Mouse (Mus musculus) 3134 (cell line): ENCODE data around the gene Adgrd1.
"Not testable (repeated sequence)": the region's sequence is repeated elsewhere in the genome, so short reads cannot be mapped to it uniquely, and the experiment has no call there.

Experiments used
- DNase-seq: peaks from one replicate; pipeline ENCODE4 v3.0.0-alpha.2; 2011; ENCODE audit warnings: low spot score; ENCODE audit not compliant: insufficient read length; ENCODE audit errors: extremely low read depth

Adgrd1 gene

DNA sequence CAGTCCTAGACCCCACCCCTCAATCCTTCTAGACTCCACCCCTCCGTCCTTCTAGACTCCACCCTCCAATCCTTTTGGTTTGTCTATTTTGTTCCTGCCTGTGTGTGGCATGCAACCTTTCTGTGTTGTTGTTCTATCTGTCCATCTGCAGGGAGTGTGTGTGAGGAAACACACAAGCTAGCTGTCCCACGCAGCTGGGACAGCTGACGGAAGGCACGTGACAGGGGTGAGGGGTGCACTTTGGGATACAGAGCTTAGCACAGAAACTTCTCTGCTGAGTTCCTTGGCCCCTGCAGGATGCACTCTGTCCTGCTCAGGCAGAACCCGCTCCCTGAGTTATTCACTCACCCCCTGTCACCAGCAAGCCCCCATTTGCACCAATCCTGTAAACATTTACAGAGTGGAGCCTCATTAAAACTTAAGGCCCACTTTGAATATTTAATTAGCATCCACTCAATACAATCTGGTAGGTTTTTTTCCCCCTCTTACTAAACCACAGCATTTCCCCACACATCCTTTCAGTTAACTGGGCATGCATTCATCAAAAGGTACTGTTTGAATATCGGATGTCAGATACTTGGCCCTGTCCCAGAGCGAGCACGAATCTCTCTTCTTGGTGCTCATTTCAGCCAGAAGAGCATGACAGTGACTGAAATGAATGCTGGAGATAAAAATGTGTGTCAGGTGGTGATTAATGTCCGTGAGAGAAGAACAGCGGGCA lies 4.0 kb upstream of the Adgrd1 start:
- no peak for DNase-seq

- no peak for DNase-seq
Observed at GRCm38 (mm10) chr5:129093158-129093557, 3.4 kb upstream of the Adgrd1 start.

DNA sequence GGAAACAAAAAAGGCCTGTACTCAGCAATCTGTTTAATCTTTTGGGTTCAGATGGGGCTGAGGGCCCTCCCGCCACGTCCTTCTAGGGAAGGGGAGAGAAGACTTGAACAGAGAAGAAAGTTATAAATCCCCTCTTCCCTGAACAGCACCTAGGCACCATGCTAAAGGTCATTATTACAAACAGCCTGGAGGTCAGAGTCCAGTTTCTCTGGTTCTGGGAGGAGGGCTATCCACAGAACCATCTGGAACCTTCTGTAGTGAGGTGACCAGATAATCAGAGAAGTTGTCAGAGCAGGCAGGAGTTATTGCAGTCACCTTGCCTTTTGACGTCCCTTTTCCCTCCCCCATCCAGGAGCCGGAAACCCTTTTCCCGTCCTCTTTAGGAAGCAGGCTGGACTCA lies 2.3 kb upstream of the Adgrd1 start:
- no peak for DNase-seq

GRCm38 (mm10) chr5:129104043-129104442 lies 7.5 kb downstream of the Adgrd1 start:
- DNase-seq, result no peak

GRCm38 (mm10) chr5:129111729-129112128 lies 15.2 kb downstream of the Adgrd1 start:
- no peak for DNase-seq

GRCm38 (mm10) chr5:129113741-129114476 lies 17.4 kb downstream of the Adgrd1 start:
- no peak for DNase-seq

DNA sequence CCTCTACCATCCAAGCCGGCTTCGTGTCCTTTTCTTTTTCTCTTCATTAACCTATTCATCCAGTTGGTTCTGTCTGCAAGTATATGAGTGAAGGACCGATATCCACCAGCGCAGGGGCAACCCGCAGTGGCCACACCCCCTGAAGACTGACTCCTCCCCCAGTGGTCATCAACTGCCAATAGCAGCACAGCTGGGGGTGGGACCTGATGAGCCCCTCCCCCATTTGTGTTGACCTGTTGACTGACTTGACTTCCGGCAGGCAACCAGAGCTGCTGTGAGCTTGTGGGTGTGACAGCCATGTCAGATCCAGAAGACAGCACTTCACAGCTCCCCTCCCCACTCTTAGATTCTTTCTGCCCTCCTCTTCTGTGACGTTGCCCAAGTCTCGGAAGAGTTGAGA lies 19.7 kb downstream of the Adgrd1 start:
- no peak for DNase-seq

DNA sequence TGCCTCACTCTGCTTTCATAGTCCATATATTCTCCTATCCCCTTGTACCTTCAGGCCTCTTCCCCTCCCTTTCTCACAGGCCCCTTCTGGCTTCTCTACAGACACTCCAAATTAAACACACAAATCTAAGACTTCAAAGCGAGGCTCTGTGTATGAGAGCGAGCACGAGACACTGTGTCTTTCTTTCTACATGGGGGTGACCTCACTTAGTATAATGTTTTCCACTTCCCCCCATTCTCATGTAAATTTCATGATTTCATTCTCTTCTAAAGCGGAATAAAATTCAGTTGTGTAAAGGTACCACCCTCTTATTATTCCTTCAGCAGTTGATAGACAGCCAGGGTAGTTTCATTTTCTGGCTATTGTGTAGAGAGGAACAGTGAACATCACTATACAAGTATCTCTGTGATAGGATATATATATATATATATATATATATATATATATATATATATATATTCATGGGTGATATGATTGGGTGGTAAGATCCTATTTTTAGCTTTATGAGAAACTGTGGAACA lies 21.1 kb downstream of the Adgrd1 start:
- no peak for DNase-seq

DNA sequence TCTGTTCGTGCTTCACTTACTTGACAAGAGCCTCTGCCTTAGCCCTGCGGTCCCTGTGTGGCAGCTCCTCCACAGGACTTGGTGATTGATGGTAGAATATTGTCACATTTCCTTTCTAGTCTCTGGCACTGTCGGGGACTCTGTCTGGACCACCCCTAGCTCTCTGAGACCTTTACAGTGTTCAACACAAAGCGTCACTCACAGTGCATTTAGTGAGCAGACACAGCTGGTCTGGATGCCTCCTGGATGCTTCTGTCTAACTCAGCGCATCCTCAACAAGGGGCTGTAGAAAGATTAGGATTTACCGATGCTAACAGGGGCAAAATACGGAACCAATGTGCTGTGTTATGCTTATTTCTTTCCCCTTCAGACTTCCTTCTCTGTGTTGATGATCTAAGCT lies 22.0 kb downstream of the Adgrd1 start:
- DNase-seq, result no peak

DNA sequence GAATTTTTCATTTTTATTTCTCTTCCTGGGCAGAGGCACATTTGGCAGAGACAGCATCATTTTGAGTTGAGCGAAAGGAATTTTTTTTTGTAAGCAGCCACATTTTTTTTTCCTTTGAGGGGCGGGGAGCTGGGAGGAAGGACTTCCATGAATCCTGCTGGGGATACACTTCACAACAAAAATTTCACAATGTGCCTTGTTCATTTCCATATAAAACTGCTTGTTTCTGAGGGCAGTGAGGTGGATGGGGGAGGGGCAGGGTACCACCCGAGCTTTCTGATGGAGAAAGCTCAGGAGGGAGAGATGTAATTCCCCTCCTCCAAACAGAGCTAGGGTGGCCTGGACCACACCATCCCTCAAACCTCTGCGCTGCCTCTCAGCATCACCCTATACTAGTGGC lies 22.6 kb downstream of the Adgrd1 start:
- DNase-seq, result no peak

- no peak for DNase-seq
Observed at GRCm38 (mm10) chr5:129121654-129122285, 25.2 kb downstream of the Adgrd1 start.

GRCm38 (mm10) chr5:129122491-129122890 lies 25.9 kb downstream of the Adgrd1 start:
- DNase-seq, result no peak

DNA sequence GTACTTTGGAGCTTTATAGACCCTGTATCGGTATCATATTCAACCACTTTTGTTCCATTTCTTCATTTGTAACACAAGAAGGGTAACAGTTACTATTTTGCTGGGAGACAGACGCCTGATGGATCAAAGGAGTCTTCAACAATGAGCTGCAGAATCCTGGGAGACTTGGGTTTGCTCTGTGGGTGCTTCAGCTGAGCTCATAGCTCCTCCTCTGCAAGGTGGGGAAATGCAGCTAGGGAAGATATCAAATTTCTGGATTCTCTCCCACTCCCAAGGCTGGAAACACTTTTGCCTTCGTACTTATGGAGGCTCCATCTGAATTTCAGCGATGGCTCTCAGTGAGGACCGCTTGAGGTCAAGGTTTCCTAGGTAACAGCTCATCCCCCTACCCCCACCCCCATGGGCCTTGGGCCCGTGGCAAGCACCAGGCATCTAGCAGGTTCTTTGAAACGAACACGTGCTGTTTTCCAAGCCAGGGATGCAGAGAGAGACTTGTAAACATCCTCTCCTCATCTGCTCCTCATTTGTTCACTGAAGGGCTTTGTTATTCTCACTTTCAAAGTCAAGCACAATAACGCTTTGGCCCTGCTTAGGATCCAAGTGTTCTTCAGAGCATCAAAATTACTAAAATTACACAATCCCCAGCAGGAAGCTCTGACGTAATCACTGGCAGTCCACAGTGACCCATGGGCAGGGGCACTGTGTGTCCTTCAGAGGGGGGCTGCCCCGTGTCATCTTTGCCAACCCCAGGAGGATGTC lies 27.7 kb downstream of the Adgrd1 start:
- no peak for DNase-seq

DNA sequence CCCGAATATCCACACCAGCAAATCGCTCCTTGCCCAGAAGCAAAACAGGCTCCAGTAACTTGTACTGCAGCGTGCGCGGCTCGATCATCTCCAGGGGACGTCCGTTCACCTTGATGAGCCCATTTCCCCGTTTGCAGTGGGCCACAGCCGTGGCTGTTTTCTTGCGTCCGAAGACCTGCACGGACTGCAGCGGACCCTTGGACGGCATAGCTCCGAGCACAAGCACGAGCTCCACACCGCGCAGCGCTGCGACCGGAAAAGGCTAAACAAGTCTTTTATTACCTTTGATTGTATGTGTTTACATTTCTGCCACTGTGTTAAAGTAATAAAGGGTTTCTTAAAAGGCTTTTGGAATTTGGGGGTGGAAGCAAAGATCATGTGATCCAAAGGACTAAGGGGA lies 31.8 kb downstream of the Adgrd1 start:
- DNase-seq, result not testable (repeated sequence)

DNA sequence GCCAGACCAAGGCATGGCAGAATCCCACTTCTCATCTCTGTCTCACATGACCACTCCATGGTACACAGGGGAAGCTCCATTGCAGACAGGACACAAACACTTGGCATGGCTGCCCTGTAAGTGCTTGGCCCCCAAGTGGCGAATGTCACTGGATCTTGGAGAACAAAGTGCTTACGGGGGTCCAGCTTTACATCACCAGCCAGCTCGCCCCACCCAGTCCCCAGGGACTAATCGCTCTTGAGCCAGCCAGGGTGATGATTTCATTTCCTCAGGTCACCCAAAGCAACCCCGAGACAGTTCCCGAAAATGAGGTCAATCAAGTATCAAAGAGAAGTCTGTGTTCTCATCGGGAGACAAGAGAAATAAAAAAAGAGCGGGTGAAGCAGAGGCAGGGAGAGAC lies 33.8 kb downstream of the Adgrd1 start:
- no peak for DNase-seq

- no peak for DNase-seq
Observed at GRCm38 (mm10) chr5:129137405-129137804, 40.9 kb downstream of the Adgrd1 start.

DNA sequence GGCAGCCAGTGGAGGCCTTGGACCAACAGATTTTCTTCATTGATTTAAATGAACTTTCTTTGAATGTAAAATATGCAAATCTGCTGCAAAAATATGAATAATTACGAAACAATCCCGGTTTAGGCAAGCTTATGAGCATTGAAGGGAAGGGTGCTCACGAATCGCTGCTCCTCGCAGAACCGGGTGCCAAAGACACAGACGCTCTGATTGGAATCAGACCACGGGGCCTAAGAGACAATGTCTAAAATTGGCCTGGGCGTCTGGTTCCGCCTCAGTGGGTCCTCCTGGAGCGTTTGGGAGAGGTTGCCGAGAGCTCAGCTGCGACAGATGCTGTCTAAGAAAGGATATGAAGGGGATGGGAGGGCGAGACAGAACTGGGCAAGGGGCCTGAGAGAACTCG lies 42.0 kb downstream of the Adgrd1 start:
- DNase-seq, result no peak

- DNase-seq, result no peak
Observed at GRCm38 (mm10) chr5:129142801-129143200, 46.3 kb downstream of the Adgrd1 start.

DNA sequence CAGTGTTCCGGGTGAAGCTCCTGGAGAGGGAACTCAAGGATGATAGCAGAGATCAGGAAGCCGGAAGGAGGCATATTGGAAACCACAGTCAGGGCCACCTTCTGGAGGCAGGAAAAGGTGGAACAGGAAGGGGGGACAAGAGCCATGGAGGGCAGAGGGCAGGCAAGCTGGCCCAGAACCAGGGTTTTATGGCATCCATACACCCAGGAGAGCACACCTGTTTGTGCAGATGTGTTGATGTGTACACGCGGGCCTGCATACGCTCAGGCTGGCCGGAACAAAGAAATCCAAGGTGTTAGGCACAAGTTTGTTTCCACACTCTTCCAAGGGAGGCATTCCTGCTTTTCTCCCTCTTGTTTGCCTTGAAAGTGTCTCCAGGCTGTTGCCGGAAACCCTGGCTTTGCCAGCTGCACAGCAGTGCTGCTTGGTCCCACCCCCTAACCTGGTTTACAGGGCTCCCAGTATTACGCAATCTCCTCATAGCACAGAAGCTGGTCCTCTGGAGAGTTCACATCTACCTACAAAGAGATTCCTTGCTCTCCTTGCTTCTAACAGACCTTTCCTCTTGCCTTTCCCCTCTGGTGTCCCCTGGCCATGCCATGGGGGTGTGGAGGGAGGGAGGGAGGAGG lies 48.9 kb downstream of the Adgrd1 start:
- DNase-seq, result no peak

- no peak for DNase-seq
Observed at GRCm38 (mm10) chr5:129146892-129147509, 50.5 kb downstream of the Adgrd1 start.
